Mouse (Mus musculus) cerebellum, postnatal 14 days (tissue): ENCODE results near the gene Aanat.

Experiments used
- DNase-seq, 2 experiments: peaks; one replicate each; pipeline ENCODE4 v3.0.0; 2021; ENCODE audit warnings: mixed read lengths in 2 of 2

The Aanat gene

DNA sequence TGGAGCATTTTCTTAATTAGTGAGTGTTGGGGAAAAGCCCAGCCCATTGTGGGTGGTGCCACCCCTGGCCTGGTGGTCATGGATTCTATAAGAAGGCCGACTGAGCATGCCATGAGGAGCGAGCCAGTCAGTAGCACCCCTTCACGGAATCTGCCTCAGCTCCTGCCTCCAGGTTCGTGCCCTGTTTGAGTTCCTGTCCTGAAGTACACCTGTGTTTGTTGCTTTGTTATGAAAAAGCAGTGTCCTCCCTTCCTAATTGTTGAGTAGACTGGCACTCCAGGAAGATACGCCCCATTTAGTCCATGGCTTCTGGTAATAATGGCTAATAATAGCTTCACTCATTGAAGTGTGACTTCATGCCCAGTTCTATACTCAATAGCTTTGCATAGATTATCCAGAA, at the start of gene Aanat:
Gene Aanat, plus strand, starts transcription at position 123 of the 400 bp plus-strand sequence.
- no peak for DNase-seq

DNA sequence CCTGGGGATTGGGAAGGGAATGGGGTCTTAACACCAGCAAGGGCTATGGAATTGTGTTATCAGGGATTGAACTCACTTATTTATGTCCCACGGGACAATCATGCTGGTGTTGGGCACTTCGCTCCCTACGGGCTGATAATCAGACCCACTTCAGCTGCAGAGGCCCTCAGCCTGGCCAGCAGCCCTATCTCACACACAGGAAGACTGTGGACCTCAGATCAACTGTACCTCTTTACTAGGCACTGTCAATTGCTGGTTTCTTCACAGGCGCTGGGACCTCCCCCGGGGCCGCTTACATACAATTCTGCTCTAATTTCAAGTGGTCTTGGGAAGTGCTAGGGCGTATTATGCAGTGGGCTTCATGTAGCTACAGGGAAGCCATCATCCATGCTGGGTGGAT, 49.5 kb upstream of the Aanat start:
- no peak for DNase-seq

DNA sequence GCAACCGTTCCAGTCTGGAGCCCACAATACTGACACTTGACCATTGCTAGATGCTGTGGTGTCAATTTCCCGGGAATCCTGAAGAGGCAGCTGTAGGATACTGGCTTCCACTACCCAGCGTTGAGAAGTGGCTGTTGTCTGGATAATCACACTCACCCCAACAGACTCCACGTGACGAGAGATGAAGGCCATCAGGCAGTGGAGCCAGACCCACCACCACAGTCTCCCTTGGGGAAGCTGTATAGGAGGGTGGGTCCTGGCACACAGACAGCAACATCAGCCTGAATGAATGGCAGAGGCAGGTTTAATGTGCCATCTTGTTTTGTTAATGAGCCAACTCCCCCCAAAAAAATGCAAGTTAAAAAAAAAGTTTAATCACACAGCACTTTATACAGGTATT, 48.8 kb upstream of the Aanat start:
- DNase-seq = no peak

DNA sequence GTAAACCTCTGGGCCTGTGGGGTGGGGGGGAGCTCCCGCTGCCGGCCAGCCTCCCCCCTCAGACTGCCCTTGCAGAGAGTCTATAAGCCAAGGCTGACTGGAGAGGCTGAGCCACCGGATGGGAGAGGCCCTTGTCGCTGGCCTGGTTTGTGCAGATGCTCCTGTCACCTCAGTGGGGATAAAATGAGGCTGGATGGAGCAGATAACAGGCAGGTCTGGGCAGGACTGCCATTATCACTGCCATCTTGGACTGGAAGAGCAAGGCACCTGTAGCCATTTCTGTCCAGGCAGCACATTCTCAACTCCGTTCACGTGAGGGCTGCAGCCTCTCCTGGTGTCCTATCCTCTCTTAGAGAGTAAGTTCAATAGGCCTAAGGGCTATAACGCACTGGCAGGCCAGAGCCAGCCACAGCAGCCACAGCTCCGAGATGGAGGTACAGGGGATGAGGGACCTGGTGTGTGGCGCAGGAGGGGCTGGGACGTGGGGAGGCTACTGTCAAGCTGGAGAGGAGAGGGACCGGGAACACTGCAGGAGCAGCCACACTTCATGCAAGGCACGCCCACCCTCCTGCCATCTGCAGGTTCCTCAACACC, 48.0 kb upstream of the Aanat start:
- DNase-seq = no peak

DNA sequence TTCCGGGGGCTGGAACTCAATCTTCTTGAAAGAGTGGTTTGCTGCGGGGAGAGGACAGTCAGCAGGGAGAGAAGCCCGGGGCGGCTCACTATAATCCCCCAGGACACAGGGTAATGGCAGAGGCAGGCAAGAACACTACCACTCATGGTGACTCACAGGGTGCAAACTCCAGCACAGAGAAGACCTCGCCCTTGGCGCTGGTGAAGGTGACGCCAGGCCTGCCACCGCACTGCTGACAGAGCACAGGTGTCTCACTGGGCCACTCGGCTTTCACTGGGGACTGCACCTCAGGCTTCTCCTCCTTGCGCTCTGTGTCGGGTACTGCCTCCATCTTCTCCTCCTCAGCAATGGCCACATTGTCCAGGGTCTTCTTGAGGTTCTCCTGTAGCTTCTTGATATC, 45.0 kb upstream of the Aanat start:
- no peak for DNase-seq

DNA sequence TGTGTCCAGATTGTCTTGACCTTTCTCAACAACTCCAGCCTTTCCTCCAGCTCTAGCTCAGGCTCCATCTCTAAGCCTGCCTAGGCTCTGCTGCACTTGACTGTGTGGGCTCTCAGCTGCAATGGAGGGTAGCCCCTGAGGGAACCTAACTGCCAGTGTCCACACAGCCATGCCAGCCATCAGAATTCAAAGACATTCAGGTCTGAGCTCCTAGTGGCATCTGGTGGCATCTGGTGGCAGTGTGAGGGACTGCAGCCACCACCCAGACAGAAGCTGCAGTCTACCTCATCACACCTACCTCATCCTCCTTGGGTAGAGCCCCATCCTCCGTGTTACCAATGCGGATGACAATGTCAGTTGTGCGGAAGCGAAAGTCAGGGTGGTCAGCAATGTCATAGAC, 43.1 kb upstream of the Aanat start:
- DNase-seq = peak; percentile 61 to 79

DNA sequence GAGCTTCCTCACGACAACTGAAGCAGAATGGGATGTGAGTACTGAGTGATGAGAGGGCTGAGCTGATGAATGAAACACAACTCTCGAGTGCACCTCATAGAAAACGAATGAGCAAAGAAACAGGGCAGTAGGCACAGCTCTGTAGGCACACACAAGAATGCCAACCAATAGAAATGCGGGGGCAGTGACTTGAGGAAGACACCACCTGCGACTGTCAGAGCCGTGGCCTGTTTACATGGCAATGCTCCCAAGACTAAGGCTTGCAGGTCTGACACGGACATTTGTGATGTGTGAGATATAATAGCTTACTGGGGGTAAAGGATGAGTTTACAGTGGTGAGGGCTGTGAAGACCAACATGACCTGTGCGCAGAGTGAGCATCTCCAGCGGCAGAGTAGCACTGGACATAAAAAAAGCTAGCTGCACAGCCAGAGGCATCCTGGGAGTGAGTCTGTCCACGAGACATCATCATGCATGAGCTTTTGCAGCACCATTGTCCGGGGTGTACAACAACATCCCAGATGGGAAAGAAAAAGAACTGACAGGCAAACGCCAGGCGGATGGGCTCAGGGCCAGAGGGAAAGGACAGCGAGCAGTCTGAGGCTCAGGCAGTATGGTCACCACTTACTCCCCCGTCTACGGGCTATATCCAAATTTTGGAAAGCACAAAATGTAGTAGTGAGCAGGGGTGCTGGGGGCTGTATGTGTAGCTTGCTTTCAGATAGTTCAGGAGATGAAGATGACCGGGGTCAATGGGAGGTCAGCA, 38.8 kb upstream of the Aanat start:
- DNase-seq = peak; percentile 70 to 79

DNA sequence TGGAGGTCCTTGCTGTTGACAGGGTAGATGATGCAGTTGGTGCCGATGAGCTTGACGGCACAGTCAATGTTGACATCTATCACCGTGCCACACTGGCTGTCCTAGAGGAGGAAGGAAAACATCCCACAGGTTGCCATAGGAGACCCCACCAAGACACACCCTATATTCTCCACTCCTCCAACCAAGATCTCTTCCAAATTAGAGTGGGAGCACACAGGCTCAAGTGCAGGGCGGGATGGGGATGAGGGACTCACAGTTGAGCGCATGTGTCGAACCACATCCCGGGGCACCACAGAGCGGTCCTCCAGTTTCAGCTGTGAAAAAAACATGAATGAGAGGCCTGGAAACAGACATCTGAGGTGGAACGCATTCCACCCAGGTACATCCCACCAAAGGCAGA, 37.5 kb upstream of the Aanat start:
- no peak for DNase-seq

DNA sequence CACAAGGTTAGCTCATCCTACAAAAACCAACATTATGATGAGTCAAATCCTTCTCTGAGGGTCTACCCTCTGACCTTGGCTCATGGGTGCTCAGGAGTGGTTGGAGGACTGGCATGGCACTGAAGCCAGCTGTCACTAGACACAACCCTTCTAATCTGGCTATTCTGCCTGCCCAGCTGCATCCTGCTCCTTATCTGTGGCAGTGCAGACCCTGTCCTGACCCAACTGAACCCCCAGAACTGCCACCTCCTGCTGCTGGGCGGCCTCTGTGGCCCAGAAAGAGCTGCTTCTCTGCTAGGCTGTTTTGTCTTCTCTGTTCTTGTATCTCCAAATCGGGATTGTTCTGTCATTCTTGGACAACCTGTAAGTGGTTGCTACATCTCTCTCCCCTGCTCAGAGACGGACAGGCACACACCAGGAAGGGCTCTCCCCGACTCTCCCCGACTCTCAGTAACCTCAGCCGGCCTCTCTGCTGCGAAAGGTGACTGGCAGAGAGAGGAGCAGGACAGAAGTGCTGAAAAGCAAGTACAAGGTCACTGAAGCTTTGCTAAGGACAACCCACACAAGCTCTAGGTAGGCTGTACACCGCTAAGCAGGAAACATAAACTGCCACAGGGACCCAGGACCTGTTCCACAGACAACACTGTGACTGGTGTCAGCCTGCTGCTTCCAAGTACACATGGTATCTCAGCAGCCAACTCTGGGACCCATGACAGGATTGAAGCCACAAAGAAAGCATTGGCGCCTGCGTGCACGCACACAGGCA, 36.8 kb upstream of the Aanat start:
- no peak for DNase-seq

DNA sequence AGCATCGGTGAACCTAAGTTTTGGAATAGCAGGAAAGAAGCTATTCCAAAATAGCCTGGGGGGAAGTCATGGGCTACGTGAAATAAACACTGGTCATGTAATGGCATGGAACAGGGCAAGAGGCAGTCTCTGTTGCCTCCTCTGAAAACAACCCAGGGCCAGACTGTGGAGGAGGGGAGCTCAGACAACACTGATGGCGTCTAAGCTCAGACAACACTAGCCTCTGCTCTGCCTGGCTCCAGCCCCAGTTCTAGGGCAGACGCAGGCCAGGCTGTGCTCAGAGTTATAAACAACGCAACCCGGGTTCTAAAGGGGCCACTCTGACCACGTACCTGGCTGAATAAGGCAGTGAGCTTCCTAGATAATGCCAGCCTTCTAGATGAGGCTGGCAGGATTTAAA, 35.5 kb upstream of the Aanat start:
- no peak for DNase-seq

DNA sequence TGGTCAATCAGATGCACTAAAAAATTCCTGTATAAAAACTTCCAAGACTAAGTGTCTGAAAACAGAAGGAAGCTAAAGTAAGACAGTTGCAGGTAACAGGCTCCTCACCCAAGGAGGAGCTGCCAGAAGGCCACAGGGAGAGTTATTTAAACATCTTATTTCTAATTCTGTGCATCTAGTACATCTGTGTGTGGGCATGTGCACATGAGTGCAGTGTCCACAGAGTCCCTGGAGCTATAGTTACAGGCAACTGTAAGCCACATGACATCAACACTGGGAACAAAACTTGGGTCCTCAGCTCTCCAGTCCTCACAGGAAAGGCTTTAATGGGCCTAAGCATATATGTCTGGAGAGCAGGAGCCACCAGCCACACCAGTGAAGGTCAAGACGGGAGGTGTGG, 34.0 kb upstream of the Aanat start:
- DNase-seq = no peak

DNA sequence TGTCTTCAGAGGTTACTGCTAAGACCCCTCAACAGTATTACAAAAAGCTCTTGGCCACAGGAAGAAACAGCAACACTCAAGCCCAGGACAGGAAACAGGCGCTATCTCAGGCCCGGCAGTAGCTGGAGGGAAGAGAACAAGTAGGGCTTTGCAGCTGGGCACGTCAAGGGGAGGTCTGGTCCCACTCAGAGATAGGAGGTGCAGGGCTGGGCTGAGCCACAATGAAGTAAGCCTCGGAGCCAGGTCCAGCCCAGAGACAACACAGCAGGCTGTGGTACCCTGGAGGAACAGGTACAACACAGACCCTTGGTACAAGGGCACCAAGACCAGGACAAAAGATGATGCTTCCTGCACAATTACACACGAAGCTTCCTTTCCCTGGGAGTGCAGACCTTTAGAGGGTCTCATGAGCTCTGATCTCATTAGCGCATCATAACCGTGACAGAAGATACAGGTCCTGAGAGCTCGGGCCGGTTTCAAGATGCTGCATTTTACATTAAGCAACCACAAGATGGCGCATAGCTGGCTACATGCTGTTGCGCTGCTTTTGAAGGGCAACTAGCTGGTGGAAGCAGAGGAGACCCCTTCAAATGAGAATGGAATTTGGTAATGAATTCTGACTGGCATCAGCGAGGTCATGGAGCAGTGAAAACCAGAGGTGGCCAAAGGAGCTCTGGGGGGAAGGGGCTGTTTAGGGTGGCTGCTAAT, 31.9 kb upstream of the Aanat start:
- DNase-seq = peak; percentile 71 to 76

DNA sequence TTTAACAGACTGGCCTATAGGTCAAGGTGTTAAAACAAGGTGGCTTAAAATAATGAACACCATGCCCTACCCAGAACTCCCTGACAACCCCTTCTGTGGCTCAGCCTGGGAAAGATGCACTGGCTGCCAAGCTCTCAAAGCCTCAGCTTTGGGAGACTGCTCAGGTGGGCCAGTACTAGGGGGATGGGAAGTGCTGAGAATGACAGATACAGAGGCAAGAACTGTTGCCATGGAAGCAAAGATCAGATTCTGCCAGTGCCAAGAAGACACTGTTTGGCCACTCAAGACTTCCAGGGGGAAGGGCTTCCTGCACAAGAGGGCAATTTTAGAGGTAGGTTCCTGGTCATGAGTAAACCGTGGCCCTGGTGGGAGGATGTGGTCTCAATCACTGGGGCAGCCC, 30.7 kb upstream of the Aanat start:
- no peak for DNase-seq

DNA sequence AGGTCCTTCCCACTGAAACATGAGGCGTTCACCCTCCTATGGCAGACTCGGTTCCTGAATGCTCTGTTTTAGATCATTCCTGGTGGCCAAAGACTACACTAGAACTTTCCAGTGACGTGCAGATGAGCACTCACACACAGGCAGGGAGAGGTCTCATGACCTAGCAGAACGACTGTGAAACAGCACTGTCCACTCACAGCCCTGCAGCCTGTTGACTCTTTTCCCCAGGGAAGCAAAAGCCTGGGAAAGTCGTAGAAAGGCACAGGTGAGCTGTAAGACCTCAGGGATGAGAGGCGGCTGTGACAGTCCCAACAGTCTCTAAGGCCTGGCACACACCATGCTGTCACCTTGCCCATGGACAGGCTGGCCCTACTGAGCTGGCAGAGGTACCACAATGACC, 29.9 kb upstream of the Aanat start:
- no peak for DNase-seq

DNA sequence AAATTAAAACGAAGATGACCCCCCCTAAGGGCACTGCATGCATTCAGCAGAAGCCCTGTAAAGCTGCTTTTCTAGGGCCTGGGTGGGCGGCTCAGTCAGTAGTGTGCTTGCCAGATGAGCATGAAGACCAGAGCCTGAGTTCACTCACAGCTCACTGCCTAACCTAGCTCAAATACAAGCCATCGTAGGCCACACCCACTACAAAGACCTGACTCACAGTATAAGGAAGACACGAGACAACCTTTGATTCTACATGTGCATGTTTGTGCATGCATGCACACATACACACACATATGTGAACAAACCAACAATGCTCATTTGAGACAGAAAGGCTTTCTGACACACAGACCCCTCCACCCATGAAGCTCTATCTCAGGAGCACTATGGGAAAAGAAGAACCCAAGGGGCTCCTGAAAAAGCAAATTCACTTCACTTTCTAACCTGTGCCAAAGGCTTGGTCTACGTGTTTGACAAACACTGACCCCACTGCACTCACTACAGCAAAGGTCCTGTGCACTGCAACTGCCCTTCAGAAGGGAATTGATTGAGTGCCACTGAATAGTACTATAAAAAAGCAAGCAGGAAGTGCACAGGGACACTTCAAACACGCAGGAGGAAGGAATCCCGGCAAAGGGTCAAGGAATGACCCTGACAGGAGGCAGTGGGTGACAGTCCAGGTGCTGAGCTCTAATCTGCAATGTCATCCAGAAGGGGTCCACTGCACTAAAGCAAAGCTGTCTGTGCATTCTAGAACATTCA, 20.8 kb upstream of the Aanat start:
- DNase-seq = no peak

DNA sequence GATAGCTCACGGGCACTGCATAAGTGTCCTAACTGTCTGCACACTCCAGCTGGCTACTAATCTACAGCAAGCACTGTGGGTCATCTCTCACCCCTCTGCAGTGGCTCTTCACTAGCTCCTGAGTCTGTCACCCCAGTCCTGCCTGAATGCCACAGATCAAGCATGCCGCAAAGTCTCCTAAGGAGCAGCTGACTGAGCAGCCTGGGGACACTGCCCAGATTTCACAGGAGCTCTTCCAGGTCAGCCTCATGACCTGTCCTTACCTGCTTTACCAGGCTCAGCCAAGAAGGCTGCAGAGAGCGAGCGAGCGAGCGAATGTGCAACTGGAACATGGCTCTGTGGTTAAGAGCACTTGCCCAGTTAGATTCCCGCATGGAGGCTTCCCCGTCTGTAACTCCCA, 18.7 kb upstream of the Aanat start:
- DNase-seq = no peak

DNA sequence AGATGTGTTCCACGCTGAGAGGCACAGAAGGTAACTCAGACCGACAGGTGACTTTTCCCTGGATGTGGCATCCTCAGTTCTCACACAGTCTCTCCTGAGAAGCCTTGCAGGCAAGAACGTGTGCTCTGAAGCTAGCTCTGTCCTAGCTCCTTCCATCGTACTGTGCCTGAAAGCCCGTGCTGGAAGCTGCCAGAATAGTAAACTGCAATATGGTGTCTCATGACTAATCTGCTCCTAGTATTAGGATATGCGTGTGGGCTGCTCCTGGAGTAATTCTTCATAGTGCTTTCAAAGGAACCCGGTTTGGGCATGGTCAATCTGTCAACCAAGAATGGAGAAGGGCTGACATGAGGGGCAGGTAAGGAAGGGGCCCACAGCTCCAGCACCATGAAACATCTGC, 15.4 kb upstream of the Aanat start:
- DNase-seq = no peak

DNA sequence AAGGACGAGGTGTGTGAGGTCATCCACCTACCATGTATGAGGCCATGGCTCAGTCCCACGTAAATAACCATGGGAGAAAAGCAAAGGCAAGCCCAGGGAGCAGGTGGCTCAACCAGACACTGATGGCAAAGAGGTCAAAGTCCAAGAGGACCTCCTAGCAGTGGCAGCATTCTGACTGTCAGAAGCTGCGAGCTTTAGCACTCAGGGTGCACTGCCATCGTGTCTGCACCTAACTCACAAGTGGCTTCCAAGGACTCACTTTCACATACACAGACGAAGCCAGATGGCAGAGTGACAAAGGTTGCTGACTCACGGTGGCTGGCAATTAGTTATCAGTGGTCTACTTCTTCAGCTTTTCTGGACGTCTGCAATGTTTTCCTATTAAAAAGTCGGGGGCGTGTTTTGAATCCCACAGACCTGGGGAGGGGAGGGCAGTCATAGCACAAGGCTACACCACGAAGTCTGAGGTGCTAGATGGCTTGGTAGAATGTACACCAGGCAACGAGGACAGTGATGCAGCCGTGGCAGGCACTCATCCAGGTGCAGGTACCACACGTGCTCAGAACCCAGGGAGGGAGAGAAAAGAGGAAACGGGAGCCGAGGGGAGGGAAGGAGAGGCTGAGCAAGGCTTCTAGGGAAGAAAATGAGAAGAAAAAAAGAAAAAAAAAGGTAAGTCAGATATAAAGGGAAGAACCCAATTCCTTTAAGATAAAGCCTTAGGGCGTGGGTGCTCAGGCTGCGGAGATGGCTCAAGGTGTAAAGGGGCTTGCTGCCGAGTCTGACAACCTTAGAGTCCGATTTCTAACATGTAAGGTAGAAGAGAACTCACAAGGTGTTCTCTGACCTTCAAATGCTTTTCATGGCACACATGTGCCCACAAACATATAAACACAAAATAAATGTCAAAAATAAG, 14.2 kb upstream of the Aanat start:
- DNase-seq = peak; percentile 45 to 59

DNA sequence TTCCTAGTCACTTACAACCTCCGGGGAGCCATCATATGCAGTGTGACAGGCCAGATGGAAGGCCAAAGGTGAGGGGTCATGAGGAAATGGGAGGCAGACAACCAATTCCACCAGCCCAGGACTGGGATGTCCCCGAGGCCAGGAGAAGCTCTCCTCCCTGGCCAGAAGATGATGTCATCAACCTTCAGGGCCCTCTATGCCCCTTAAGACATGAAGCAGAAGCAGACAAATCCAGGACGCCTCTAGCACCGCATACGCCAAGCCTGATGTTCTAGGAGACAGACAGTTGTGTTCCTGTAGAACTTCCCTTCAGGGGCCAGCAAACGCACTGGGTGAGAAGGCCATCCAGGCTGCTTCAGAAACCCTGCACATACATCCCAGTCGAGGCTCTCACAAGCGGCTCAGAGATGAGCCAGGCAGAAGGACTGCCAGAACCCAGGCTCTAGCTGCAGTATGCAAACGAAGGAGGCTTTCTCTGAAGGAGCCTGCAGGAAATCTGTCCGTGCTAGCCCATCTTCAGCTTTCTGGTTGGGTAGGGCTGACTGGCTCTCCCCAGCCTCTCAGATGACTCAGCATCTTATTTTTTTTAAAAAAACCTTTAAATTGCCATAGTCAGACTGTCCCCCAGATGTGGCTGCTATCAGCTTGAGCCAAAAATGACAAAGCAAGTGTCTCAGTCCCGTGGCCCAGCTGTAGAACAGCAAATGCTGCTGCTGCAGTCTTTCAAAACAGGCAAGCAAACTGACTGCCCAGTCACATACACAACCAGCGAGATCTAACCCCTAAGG, 13.3 kb upstream of the Aanat start:
- no peak for DNase-seq

DNA sequence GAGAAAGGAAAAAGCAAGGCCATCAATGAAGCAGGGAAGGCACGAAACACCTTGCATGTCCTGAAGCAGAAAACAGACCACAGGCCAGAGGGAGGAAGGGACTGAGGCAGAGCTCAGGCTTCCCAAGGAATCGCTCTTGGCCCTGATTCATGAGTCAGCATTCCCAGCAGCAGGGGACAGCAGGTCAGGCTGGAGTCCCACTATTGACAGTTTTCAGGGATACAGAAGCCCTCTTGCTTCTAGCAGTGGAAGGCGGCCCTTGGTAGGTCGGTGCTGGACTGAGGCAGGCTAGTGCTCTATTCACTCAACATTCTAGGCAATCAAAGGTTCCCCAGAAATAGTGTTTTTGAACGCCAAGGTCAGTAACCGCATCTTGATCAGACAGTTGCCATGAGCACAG, 11.7 kb upstream of the Aanat start:
- DNase-seq = peak; percentile 55 to 66

DNA sequence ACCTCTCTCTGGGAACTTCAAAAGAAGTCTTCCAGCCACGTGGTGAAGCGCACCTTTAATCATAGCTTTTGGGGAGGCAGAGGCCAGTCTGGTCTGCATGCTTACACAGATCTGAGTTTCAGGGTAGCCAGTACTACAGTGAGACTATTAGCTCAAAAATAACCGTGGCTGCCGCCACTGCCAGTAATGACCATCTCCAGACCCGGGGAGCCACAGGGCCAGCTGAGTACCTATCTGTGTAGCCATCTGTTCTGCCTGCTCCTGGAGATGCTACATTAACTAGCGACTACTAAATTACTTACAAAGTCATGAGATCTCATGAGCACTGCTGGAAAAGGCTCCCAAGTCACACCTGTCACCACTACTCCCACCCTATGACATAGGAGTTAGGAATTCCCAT, 11.2 kb upstream of the Aanat start:
- DNase-seq = no peak
